Mouse (Mus musculus): Measurements from ENCODE around the gene Gm13288. TPM values are rescaled to one million over a fixed set of nuclear protein-coding genes. Genes with fewer than 3 reads are reported as not detected.
"Not testable (repeated sequence)": the region's sequence is repeated elsewhere in the genome, so short reads cannot be mapped to it uniquely, and the experiment has no call there.

The Gm13288 gene
- polyA plus RNA-seq, 1 experiment from 2014 or later: 0.15 TPM

DNA sequence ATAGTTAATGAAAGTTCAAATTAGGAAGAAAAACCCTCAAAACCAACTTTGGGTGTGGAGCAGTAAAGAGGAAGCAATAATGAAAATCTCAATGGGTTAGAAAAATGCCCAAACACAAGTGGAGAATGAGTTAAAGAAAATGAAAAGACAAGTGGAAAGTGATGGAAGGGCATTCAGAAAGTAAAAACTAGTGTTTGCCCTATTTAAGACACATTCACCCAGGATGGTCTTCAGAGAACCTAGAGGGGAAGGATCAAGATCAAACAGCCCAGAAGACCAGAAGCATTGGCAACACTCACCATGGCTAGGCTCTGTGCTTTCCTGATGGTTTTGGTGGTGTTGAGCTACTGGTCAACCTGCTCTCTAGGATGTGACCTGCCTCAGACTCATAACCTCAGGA lies 21.8 kb downstream of the Gm13288 start, which contains the start of gene Ifna6:
Gene Ifna6, plus strand, starts transcription at position 301 of the 400 bp plus-strand sequence.
- not testable (repeated sequence) for H3K9me3 ChIP-seq (replicated peaks); DNase-seq (ENCODE audit: low spot score); H3K4me3 ChIP-seq; H3K27me3 ChIP-seq (ENCODE audit: low read depth, poor library complexity, severe bottlenecking); H3K27ac ChIP-seq; H3K4me1 ChIP-seq; H3K36me3 ChIP-seq

GRCm38 (mm10) chr4:88830523-88830922 lies 25.2 kb downstream of the Gm13288 start:
- no peak overlapping the region for H3K27ac ChIP-seq
- no peaks in the 10 kb centered on the region for H3K27me3 ChIP-seq (ENCODE audit: low read depth, poor library complexity, severe bottlenecking)
- H3K4me3 ChIP-seq: no peak overlapping the region
- H3K36me3 ChIP-seq: no peaks in the 10 kb centered on the region
- no peak for DNase-seq (ENCODE audit: low spot score)
- H3K4me1 ChIP-seq: no peaks in the 10 kb centered on the region
- 33% methylated on average over 4 of the region's 4 CpGs for WGBS
- no peaks in the 10 kb centered on the region for H3K9me3 ChIP-seq (replicated peaks)

DNA sequence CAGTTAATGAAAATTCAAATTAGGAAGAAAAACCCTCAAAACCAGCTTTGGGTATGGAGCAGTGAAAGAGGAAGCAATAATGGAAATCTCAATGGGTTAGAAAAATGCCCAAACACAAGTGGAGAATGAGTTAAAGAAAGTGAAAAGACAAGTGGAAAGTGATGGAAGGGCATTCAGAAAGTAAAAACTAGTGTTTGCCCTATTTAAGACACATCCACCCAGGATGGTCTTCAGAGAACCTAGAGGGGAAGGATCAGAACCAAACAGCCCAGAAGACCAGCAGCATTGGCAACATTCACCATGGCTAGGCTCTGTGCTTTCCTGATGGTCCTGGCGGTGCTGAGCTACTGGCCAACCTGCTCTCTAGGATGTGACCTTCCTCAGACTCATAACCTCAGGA lies 29.9 kb downstream of the Gm13288 start, which contains the start of gene Ifna5:
Gene Ifna5, plus strand, starts transcription at position 301 of the 400 bp plus-strand sequence.
- H3K27ac ChIP-seq; H3K27me3 ChIP-seq (ENCODE audit: low read depth, poor library complexity, severe bottlenecking); H3K36me3 ChIP-seq; DNase-seq (ENCODE audit: low spot score); H3K4me1 ChIP-seq; H3K4me3 ChIP-seq; H3K9me3 ChIP-seq (replicated peaks): not testable (repeated sequence)
- 85% methylated on average over 1 of the region's 1 CpGs for WGBS

GRCm38 (mm10) chr4:88838828-88839227 lies 33.5 kb downstream of the Gm13288 start:
- Histone ChIP-seq H3K27me3 (ENCODE audit: low read depth, poor library complexity, severe bottlenecking) (no peaks in the 10 kb centered on the region), H3K4me1 (no peaks in the 10 kb centered on the region), H3K27ac (no peak overlapping the region), H3K36me3 (no peaks in the 10 kb centered on the region), H3K4me3 (no peak overlapping the region), H3K9me3 (replicated peaks) (no peaks in the 10 kb centered on the region)
- DNase-seq (ENCODE audit: low spot score): no peak
- WGBS: 50% methylated on average over 3 of the region's 3 CpGs

DNA sequence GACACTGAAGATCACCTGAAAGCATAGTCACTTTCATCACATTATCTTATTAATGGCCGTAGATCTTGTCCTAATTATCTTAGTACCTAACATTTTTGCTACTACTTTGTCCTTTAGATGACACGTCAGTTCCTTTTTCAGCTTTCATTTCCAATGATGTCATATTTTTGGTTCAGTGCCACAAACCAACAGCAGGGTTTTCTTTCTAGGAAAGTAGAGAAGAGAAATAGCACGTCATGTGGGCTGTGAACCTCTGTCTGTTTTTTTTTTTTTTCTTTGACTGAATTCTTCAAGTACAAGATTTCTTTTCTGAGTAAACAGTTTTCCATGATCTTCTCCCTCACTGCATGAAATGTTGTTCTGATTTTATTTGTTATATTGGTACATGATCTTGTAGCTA lies 34.7 kb downstream of the Gm13288 start:
- H3K27me3 ChIP-seq (ENCODE audit: low read depth, poor library complexity, severe bottlenecking): no peaks in the 10 kb centered on the region

DNA sequence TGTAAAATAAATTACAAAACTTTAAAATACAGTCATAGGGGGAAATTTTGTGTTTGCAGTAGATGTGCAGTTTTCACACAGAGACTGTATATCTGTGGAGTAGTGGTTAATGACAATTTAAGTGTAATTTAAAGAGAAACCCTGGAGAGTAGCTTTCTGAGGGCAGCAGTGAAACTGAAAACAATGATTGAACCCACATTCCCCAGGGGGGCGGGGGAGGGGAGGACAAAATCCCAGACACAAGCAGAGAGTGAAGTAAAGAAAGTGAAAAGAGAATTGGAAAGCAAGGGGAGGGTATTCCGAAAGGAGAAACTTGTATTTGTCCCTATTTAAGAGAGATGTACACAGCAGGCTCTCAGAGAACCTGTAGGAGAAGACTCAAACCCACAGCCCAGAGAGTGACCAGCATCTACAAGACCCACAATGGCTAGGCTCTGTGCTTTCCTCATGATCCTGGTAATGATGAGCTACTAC lies 36.1 kb downstream of the Gm13288 start, which contains the start of gene Ifna4:
Gene Ifna4, plus strand, starts transcription at position 424 of the 474 bp plus-strand sequence.
- Histone ChIP-seq H3K4me1 (no peaks in the 10 kb centered on the region), H3K27me3 (ENCODE audit: low read depth, poor library complexity, severe bottlenecking) (no peaks in the 10 kb centered on the region), H3K27ac (no peak within 1 kb of the TSS), H3K36me3 (no peaks in the 10 kb centered on the region), H3K4me3 (no peak within 1 kb of the TSS), H3K9me3 (replicated peaks) (no peaks in the 10 kb centered on the region)
- no peak for DNase-seq (ENCODE audit: low spot score)
- 65% methylated on average over 2 of the region's 2 CpGs for WGBS

More for the DNA sequence above, 34.7 kb downstream of the Gm13288 start:
- Histone ChIP-seq H3K4me1 (no peaks in the 10 kb centered on the region), H3K4me3 (no peak overlapping the region), H3K36me3 (no peaks in the 10 kb centered on the region), H3K9me3 (replicated peaks) (no peaks in the 10 kb centered on the region), H3K27ac (no peak overlapping the region)
- no peak for DNase-seq (ENCODE audit: low spot score)
- WGBS: 92% methylated on average over 3 of the region's 3 CpGs

GRCm38 (mm10) chr4:88845334-88845733 lies 40.0 kb downstream of the Gm13288 start:
- H3K27ac ChIP-seq: no peak overlapping the region
- DNase-seq (ENCODE audit: low spot score): no peak
- no peak overlapping the region for H3K4me3 ChIP-seq
- WGBS: 46% methylated on average over 2 of the region's 2 CpGs
- H3K9me3 ChIP-seq (replicated peaks): no peaks in the 10 kb centered on the region
- H3K4me1 ChIP-seq: no peaks in the 10 kb centered on the region
- no peaks in the 10 kb centered on the region for H3K36me3 ChIP-seq
- no peaks in the 10 kb centered on the region for H3K27me3 ChIP-seq (ENCODE audit: low read depth, poor library complexity, severe bottlenecking)

- H3K4me3 ChIP-seq: no peak within 1 kb of the TSS
- no peaks in the 10 kb centered on the region for H3K9me3 ChIP-seq (replicated peaks)
- H3K27ac ChIP-seq: no peak within 1 kb of the TSS
- no peaks in the 10 kb centered on the region for H3K36me3 ChIP-seq
- H3K4me1 ChIP-seq: no peaks in the 10 kb centered on the region
- no peak for DNase-seq (ENCODE audit: low spot score)
- no peaks in the 10 kb centered on the region for H3K27me3 ChIP-seq (ENCODE audit: low read depth, poor library complexity, severe bottlenecking)
- WGBS: 89% methylated on average over 1 of the region's 1 CpGs
Measured at GRCm38 (mm10) chr4:88849698-88850097, 44.4 kb downstream of the Gm13288 start, which contains the start of gene Ifna1. Gene Ifna1, plus strand, starts transcription at chr4:88850087.

DNA sequence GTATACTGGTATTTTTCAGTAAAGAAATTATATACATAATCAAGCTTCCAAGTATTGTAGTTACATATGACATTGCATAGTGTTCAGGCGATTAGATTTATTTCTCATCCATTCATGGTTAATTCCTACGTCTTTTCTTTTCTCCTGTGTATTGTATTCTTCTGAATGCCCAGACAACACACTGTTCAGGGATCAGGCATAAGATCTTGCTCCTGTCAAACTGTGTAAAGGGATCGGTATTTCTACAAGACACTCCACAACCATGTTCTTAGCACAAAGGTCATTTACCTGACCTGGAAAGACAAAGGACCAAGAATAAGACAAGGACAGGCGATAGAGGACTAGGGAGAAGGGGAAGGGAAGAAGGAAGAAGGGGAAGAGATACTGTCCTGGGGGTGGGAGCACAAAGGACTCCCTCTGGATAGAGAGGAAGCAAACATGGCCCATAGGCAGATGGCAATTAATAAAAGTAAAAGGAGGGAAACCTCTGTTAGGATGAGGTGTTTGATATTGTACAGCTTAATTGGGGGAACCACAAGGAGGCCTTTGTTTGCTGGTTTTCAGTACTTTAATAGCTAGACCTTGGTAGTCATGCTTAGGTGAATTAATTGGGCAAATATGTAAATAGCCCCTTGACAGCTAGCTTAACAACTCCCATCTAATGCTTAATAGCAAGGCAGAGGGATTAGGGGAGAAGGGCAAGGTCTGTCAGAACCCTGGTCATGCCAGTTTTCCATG lies 45.9 kb downstream of the Gm13288 start:
- Histone ChIP-seq H3K4me1 (no peaks in the 10 kb centered on the region), H3K4me3 (no peak overlapping the region), H3K27ac (no peak overlapping the region), H3K9me3 (replicated peaks) (no peaks in the 10 kb centered on the region), H3K27me3 (ENCODE audit: low read depth, poor library complexity, severe bottlenecking) (no peaks in the 10 kb centered on the region), H3K36me3 (no peaks in the 10 kb centered on the region)
- WGBS: 81% methylated on average over 4 of the region's 4 CpGs
- no peak for DNase-seq (ENCODE audit: low spot score)

Other genes starting within 250 kb of the Gm13288 start
- gene Ifna15, start 247.3 kb upstream of the Gm13288 start, polyA plus RNA-seq (2016; fragmentation: Nextera tagmentation; extraction: Ambion mirVana): not detected in 2 replicates
- gene Ifna14, start 233.7 kb upstream of the Gm13288 start, polyA plus RNA-seq (2016; fragmentation: Nextera tagmentation; extraction: Ambion mirVana): not detected in 2 replicates
- gene Ifna9, start 213.1 kb upstream of the Gm13288 start, polyA plus RNA-seq (2016; fragmentation: Nextera tagmentation; extraction: Ambion mirVana): not detected in 2 replicates
- gene Ifna12, start 202.2 kb upstream of the Gm13288 start, polyA plus RNA-seq (2016; fragmentation: Nextera tagmentation; extraction: Ambion mirVana): not detected in 2 replicates
- not detected in 2 replicates for gene C87499, start 171.1 kb upstream of the Gm13288 start, polyA plus RNA-seq (2016; fragmentation: Nextera tagmentation; extraction: Ambion mirVana)
- 0.24 TPM in 1 of 2 replicates, not detected in the other for gene Ifna13, start 161.1 kb upstream of the Gm13288 start, polyA plus RNA-seq (2016; fragmentation: Nextera tagmentation; extraction: Ambion mirVana)
- not detected in 2 replicates for gene Ifna16, start 128.6 kb upstream of the Gm13288 start, polyA plus RNA-seq (2016; fragmentation: Nextera tagmentation; extraction: Ambion mirVana)
- not detected in 2 replicates for gene Ifna2, start 121.6 kb upstream of the Gm13288 start, polyA plus RNA-seq (2016; fragmentation: Nextera tagmentation; extraction: Ambion mirVana)
- gene Ifnab, start 114.2 kb upstream of the Gm13288 start, polyA plus RNA-seq (2016; fragmentation: Nextera tagmentation; extraction: Ambion mirVana): not detected in 2 replicates
- 1.1 and 1.5 TPM in 2 replicates for gene Gm26566, start 83.7 kb upstream of the Gm13288 start, polyA plus RNA-seq (2016; fragmentation: Nextera tagmentation; extraction: Ambion mirVana)
- 82.7 and 106 TPM in 2 replicates for gene Klhl9, start 83.1 kb upstream of the Gm13288 start, polyA plus RNA-seq (2016; fragmentation: Nextera tagmentation; extraction: Ambion mirVana)
- 0.33 TPM in 1 of 2 replicates, not detected in the other for gene Gm13271, start 50.7 kb upstream of the Gm13288 start, polyA plus RNA-seq (2016; fragmentation: Nextera tagmentation; extraction: Ambion mirVana)
- 0.40 and 0.54 TPM in 2 replicates for gene Gm13283, start 45.4 kb upstream of the Gm13288 start, polyA plus RNA-seq (2016; fragmentation: Nextera tagmentation; extraction: Ambion mirVana)
- gene Gm13290, start 31.7 kb upstream of the Gm13288 start, polyA plus RNA-seq (2016; fragmentation: Nextera tagmentation; extraction: Ambion mirVana): 0.74 and 0.94 TPM in 2 replicates
- gene Gm13289, start 28.6 kb upstream of the Gm13288 start, polyA plus RNA-seq (2016; fragmentation: Nextera tagmentation; extraction: Ambion mirVana): not detected in 2 replicates
- not detected in 2 replicates for gene Gm13272, start 25.7 kb upstream of the Gm13288 start, polyA plus RNA-seq (2016; fragmentation: Nextera tagmentation; extraction: Ambion mirVana)
- gene Ifnz, start 23.4 kb upstream of the Gm13288 start, polyA plus RNA-seq (2016; fragmentation: Nextera tagmentation; extraction: Ambion mirVana): 0.16 and 0.39 TPM in 2 replicates
- not detected in 2 replicates for gene Gm13276, start 19.8 kb upstream of the Gm13288 start, polyA plus RNA-seq (2016; fragmentation: Nextera tagmentation; extraction: Ambion mirVana)
- gene Gm13277, start 16.9 kb upstream of the Gm13288 start, polyA plus RNA-seq (2016; fragmentation: Nextera tagmentation; extraction: Ambion mirVana): not detected in 2 replicates
- gene Gm13278, start 14.0 kb upstream of the Gm13288 start, polyA plus RNA-seq (2016; fragmentation: Nextera tagmentation; extraction: Ambion mirVana): not detected in 2 replicates
- not detected in 2 replicates for gene Gm13275, start 11.0 kb upstream of the Gm13288 start, polyA plus RNA-seq (2016; fragmentation: Nextera tagmentation; extraction: Ambion mirVana)
- not detected in 2 replicates for gene Gm13279, start 8.1 kb upstream of the Gm13288 start, polyA plus RNA-seq (2016; fragmentation: Nextera tagmentation; extraction: Ambion mirVana)
- gene Gm13285, start 5.9 kb upstream of the Gm13288 start, polyA plus RNA-seq (2016; fragmentation: Nextera tagmentation; extraction: Ambion mirVana): 0.28 and 0.48 TPM in 2 replicates
- gene Gm13287, start 2.3 kb upstream of the Gm13288 start, polyA plus RNA-seq (2016; fragmentation: Nextera tagmentation; extraction: Ambion mirVana): not detected in 2 replicates
- gene Ifna7, start 10.7 kb downstream of the Gm13288 start, polyA plus RNA-seq (2016; fragmentation: Nextera tagmentation; extraction: Ambion mirVana): not detected in 2 replicates
- gene Ifna11, start 14.4 kb downstream of the Gm13288 start, polyA plus RNA-seq (2016; fragmentation: Nextera tagmentation; extraction: Ambion mirVana): not detected in 2 replicates
- not detected in 2 replicates for gene Ifna6, start 21.9 kb downstream of the Gm13288 start, polyA plus RNA-seq (2016; fragmentation: Nextera tagmentation; extraction: Ambion mirVana)
- gene Ifna5, start 30.0 kb downstream of the Gm13288 start, polyA plus RNA-seq (2016; fragmentation: Nextera tagmentation; extraction: Ambion mirVana): not detected in 2 replicates
- not detected in 2 replicates for gene Ifna4, start 36.3 kb downstream of the Gm13288 start, polyA plus RNA-seq (2016; fragmentation: Nextera tagmentation; extraction: Ambion mirVana)
- not detected in 2 replicates for gene Ifna1, start 44.6 kb downstream of the Gm13288 start, polyA plus RNA-seq (2016; fragmentation: Nextera tagmentation; extraction: Ambion mirVana)
- gene Ifne, start 74.7 kb downstream of the Gm13288 start, polyA plus RNA-seq (2016; fragmentation: Nextera tagmentation; extraction: Ambion mirVana): not detected in 2 replicates